Mouse (Mus musculus): ENCODE data around the gene Rgcc.

DNA sequence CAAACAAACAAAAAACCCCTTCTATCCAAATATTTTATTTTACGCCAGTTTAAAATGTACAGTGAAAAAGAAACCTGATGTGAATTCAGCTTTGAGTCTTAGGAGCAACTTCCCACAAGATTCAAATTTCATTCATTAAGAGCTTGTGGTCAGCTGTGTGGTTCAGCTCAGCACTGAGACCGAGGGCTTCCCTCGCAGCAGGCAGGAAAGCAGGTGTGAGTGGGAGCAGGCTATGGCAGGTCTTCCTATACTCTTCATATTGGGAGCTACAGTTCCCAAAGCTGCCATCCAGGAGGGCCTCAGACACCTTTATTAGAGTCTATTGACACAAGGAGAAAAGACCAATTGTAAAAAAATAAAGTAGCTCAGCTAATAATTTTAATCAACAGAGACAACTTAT is 34.2 kb upstream of the Rgcc start:
- TF ChIP-seq ZNF384 (IDR thresholded peaks at IDR 0.05; ENCODE audit: low read depth, low read length) = no peak
- no peak for TF ChIP-seq HCFC1 (IDR thresholded peaks at IDR 0.05; ENCODE audit: borderline replicate concordance, insufficient read depth, low read length)
